Mouse (Mus musculus) forebrain, embryonic 11.5 days (tissue): Measurements from ENCODE around the gene Prkce. TPM values are rescaled to one million over a fixed set of nuclear protein-coding genes. Genes with fewer than 3 reads are reported as not detected.

ENCODE experiments used
- ATAC-seq: fragments of 200-750 bp; cut with Nextera tagmentation; replicated peaks from 2 replicates; pipeline ENCODE4 v1.8.0; 2017; ENCODE audit warnings: moderate TSS enrichment; ENCODE audit not compliant: low FRiP score
- DNase-seq: peaks from one replicate; pipeline ENCODE4 v3.0.0-alpha.2; 2017; ENCODE audit warnings: low spot score
- H3K27ac ChIP-seq: fragments of 300-500 bp; sonication (generic); 2 replicates; pipeline ENCODE4 v1.5.1; 2014; ENCODE audit warnings: low read depth, low read length
- H3K27me3 ChIP-seq: fragments of 300-500 bp; sonication (generic); 2 replicates; pipeline ENCODE4 v1.6.1; 2014; ENCODE audit warnings: mild to moderate bottlenecking, low read length, mixed read lengths; ENCODE audit not compliant: control insufficient read depth, insufficient read depth
- H3K36me3 ChIP-seq: fragments of 300-500 bp; sonication (generic); 2 replicates; pipeline ENCODE4 v1.6.1; 2014; ENCODE audit warnings: mild to moderate bottlenecking, low read length, moderate library complexity, mixed read lengths; ENCODE audit not compliant: control insufficient read depth, insufficient read depth
- H3K4me1 ChIP-seq: fragments of 300-500 bp; sonication (generic); replicated peaks from 2 replicates; pipeline ENCODE4 v1.6.1; 2014; ENCODE audit warnings: low read length, mixed read lengths; ENCODE audit not compliant: control insufficient read depth, insufficient read depth
- H3K4me2 ChIP-seq: fragments of 300-500 bp; sonication (generic); 2 replicates; pipeline ENCODE4 v1.6.1; 2014; ENCODE audit warnings: low read depth, mild to moderate bottlenecking, low read length, moderate library complexity, mixed read lengths; ENCODE audit not compliant: severe bottlenecking
- H3K4me3 ChIP-seq: fragments of 300-500 bp; sonication (generic); 2 replicates; pipeline ENCODE4 v1.5.1; 2014; ENCODE audit warnings: low read depth, low read length
- H3K9ac ChIP-seq: fragments of 300-500 bp; sonication (generic); 2 replicates; pipeline ENCODE4 v1.6.1; 2014; ENCODE audit warnings: low read length
- H3K9me3 ChIP-seq: fragments of 300-500 bp; sonication (generic); 2 replicates; pipeline ENCODE4 v1.6.1; 2016; ENCODE audit warnings: low read length, mixed read lengths; ENCODE audit not compliant: control insufficient read depth
- WGBS: fragments of 180-500 bp; shearing (Covaris S2); extraction: QIAGEN DNeasy Blood & Tissue Kit; methylation state at CpG from one replicate; pipeline ENCODE4 v1.1.7; 2014; 5-methylcytosine and 5-hydroxymethylcytosine counted together
- polyA plus RNA-seq: library from polyadenylated mRNA; unstranded; fragments of >200 nt; fragmentation: Nextera tagmentation; extraction: Ambion mirVana; gene quantifications from 2 replicates; pipeline ENCODE4 v1.2.1, GENCODE M21; 2014

Prkce gene
- polyA plus RNA-seq, 1 experiment from 2014 or later: 6.0 TPM

DNA sequence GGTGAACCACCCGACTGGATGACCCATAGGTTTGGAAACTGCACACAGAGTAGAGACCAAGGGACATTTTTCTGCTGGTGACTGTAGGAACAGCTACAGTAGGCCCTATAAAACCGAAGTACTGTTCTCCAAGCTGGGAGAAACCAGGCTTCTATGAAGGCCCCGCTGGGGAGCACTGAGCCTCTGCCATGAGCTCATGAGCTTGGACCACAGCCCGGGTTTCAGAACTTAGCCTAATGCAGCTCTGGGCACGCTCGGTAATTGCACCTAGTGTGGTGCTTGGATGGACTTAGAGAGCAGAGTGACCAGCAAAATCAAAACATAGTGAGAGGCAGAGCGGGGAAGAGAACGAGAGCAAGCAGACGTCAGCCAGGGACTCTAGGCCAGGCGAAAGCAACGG lies 134.7 kb downstream of the Prkce start:
- H3K9me3 ChIP-seq: no peaks in the 10 kb centered on the region
- no peaks in the 10 kb centered on the region for H3K36me3 ChIP-seq
- no peak overlapping the region for H3K9ac ChIP-seq
- ATAC-seq (no peak), DNase-seq (no peak)
- no peaks in the 10 kb centered on the region for H3K4me1 ChIP-seq
- no peak overlapping the region for H3K27ac ChIP-seq
- H3K4me3 ChIP-seq: no peak overlapping the region
- H3K4me2 ChIP-seq: no peak overlapping the region
- WGBS: 90% methylated on average over 11 of the region's 11 CpGs
- H3K27me3 ChIP-seq: no peaks in the 10 kb centered on the region

DNA sequence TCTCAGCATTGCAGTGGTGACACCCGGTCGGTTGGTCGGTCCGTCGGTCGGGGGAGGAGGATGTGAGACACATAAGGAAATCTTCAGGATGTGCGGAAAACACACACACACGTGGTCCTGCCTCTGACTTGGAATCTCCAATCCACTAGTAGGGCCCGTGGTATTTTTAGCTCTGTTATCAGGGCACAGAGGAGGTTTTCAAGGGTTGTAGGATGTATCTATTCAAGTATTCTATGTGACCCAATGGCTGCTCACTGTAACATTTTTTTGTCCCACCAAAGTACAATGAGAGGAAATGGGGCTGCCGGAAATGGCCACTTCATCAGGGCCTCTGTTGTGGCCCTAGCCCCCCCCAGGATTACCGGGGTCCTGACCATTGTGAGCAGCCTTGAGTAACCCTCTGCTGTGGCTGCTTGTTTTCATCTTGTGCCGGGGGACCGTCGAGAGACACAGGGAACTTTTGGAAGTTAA lies 135.3 kb downstream of the Prkce start:
- no peak overlapping the region for H3K4me3 ChIP-seq
- H3K4me1 ChIP-seq: no peaks in the 10 kb centered on the region
- H3K9me3 ChIP-seq: no peaks in the 10 kb centered on the region
- H3K27me3 ChIP-seq: no peaks in the 10 kb centered on the region
- no peak overlapping the region for H3K4me2 ChIP-seq
- H3K27ac ChIP-seq: no peak overlapping the region
- H3K36me3 ChIP-seq: no peaks in the 10 kb centered on the region
- WGBS: 94% methylated on average over 14 of the region's 14 CpGs
- ATAC-seq (no peak), DNase-seq (no peak)
- H3K9ac ChIP-seq: no peak overlapping the region

DNA sequence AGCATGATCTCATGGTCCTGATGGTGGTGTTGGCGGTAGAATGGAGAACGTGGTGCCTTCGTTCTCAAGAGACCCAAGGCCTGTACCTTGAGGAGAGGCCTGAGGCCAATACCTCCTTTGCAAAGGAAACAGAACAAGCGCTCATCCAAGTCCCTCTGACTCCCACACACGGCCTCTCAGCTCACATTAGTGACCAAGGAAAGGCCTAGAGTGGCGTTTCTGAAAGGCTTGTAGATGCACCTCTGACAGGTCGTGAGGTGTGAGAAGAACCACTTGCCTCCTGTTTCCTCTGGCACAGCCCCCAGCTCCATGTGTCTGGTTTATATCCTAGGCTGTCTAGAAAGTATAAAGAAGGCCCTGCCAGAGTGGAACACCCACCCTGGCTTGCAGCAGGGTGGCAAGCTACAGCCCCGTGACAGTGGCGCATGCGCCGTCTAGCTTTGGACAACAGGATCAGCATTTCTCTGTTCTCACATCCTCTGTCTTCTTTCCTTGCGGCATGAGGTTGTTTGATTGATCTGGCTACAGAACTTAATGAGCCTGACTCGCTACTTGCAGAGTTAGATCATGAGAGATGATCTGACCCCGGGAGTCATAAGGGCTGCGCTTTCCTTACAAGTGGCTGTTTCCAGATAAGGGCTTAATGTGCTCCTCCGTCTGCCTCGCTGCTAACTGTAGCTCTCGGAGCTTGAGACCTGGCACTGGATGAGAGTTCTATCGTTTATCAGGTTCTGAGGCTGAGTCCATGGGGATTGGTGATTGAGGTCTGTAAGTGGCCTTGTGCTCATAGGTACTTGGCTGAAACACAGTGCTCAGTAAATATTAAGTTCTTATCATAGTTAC lies 136.0 kb downstream of the Prkce start:
- H3K27ac ChIP-seq: no peak overlapping the region

DNA sequence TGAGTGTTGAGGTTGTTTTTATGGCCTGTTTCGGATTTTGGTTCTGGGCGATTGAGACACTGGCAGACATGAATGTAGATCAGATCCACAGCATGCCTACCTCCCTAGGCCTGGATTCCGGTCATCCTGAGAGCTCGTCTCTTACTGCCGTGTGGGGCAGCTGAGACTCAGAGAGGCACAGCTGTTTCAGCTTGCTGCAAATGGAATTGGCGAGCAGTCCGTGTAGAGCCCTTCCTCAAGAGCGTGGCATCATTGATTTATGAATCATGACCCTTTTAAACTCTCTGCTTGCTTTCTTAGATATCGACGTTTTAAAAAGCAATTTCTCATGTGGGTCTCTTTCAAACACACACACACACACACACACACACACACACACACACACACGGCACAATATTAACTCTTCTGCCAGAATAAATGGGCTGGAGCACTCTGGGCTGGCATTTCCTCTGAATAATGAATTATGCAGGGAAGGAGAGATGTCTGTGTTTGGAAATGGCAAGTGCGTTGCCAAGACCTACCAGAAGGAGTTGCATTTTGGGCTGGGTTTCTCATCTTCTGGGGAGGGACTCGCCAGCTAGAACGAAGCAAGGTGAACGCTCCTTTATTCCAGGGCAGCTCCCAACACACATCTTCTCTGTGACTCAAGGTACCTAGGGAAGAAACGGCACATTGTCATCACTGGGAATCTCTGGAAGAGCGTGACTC lies 137.5 kb downstream of the Prkce start:
- no peak overlapping the region for H3K27ac ChIP-seq
- 89% methylated on average over 17 of the region's 17 CpGs for WGBS
- no peaks in the 10 kb centered on the region for H3K4me1 ChIP-seq
- H3K36me3 ChIP-seq: no peaks in the 10 kb centered on the region
- DNase-seq: no peak
- ATAC-seq: no peak
- no peaks in the 10 kb centered on the region for H3K9me3 ChIP-seq
- H3K4me3 ChIP-seq: no peak overlapping the region
- H3K4me2 ChIP-seq: no peak overlapping the region
- H3K27me3 ChIP-seq: no peaks in the 10 kb centered on the region
- no peak overlapping the region for H3K9ac ChIP-seq

More for the DNA sequence above, 136.0 kb downstream of the Prkce start:
- WGBS: 90% methylated on average over 19 of the region's 19 CpGs
- Histone ChIP-seq H3K36me3 (no peaks in the 10 kb centered on the region), H3K4me3 (no peak overlapping the region), H3K4me1 (no peaks in the 10 kb centered on the region), H3K4me2 (no peak overlapping the region), H3K9me3 (no peaks in the 10 kb centered on the region), H3K9ac (no peak overlapping the region), H3K27me3 (no peaks in the 10 kb centered on the region)
- DNase-seq (no peak), ATAC-seq (no peak)

DNA sequence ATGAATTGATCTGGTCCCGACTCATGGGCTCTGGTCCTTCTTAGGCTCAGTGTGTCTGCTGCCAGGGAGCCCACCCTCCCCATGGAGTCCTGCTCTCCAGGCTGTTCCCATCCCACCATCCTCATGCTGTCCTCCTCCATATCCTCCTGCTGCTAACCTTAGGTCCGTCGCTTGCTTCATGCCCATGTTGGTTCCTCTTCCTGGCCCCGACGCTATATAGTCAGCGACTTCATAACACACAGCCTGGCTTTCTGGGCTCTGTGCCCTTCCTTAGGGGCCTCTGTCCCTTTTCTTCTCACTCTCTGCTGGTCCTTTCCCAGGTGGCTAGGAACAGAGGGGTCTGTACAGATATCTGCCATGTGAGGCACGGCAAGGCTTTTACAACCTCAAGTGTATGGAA lies 138.6 kb downstream of the Prkce start:
- Histone ChIP-seq H3K9me3 (no peaks in the 10 kb centered on the region), H3K9ac (no peak overlapping the region), H3K4me3 (no peak overlapping the region), H3K4me1 (no peaks in the 10 kb centered on the region), H3K4me2 (no peak overlapping the region), H3K27ac (no peak overlapping the region), H3K27me3 (no peaks in the 10 kb centered on the region), H3K36me3 (no peaks in the 10 kb centered on the region)
- WGBS: 91% methylated on average over 7 of the region's 7 CpGs
- no peak for DNase-seq
- ATAC-seq: no peak

DNA sequence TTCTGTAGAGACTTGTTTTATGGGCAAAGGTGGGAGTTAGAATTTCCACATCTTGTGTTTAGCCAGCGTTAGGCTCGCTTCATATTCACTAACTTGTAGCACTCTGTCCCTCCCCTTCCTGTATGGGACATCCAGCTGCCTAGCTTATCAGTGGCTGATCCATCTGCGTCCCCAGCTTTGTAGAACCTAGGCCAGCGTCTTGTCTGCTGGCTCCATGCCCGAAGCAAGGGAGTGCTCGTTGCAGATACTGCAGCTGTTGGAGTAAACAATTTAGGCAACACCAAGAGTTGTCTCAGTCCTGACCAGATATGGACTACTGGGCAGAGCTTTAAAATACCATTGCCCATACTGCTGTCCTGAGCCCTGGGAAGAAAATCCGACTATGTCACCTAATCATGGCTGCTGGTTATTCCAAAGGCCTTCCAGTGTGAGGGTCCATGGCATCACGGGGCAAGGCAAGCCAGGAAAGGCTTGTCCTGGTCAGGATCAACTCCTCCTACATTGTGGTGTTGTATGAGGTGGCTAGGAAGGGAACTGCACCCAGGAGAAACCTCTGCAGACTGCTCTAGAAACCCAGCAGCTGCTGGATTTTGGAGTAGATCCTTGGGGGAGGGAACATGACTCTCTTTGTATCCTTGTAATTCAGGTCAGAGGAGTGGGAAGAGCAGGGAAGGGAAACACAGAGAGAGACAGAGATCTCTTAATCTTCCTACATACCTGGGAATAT lies 146.0 kb downstream of the Prkce start:
- Histone ChIP-seq H3K4me3 (no peak overlapping the region), H3K36me3 (no peaks in the 10 kb centered on the region), H3K27ac (no peak overlapping the region), H3K4me2 (no peak overlapping the region), H3K9ac (no peak overlapping the region), H3K27me3 (no peaks in the 10 kb centered on the region), H3K4me1 (no peaks in the 10 kb centered on the region), H3K9me3 (no peaks in the 10 kb centered on the region)
- DNase-seq (no peak), ATAC-seq (no peak)
- WGBS: 89% methylated on average over 8 of the region's 8 CpGs

DNA sequence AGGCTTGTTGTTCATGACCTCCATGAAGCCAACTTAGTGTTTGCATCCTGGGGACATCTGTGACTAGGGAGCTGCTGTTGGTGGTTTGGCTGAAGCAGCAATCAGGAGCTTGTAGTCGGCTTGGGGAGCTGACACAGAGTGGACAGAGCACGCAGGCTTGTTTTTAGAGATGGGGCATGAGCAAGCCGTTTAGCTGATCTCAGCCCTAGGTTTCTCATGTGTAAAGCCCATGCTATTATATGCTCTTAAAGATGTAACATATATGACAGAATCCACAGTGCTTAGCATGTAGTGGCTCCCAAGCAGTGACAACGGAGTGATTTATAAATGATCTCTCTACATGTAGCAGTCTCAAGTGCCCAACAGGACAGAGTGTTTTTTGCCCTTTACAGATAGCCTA lies 148.3 kb downstream of the Prkce start:
- Histone ChIP-seq H3K4me3 (no peak overlapping the region), H3K36me3 (no peaks in the 10 kb centered on the region), H3K9me3 (no peaks in the 10 kb centered on the region), H3K9ac (no peak overlapping the region), H3K27ac (no peak overlapping the region), H3K27me3 (no peaks in the 10 kb centered on the region), H3K4me2 (no peak overlapping the region), H3K4me1 (no peaks in the 10 kb centered on the region)
- DNase-seq: no peak
- ATAC-seq: no peak
- WGBS: 95% methylated on average over 4 of the region's 4 CpGs

DNA sequence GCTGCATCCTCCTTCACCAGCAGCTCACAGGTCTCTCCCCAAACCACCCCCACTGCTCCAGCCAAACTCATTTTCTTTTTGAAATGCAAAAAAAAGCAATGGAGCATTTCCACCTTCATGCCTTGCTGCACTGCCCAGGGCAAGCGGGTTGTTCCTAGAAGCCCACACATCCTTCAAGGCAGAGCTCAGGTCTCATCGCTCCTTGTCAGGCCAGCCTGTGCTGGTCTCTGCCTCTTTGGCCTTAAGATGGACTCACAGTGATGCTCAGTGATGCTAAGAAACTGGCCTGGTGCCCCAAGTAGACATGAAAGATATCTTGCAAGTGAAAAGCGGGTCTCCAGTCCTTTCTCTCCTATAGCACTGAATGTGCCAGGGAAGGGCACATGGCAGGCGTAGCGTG lies 149.2 kb downstream of the Prkce start:
- no peak overlapping the region for H3K9ac ChIP-seq
- no peaks in the 10 kb centered on the region for H3K27me3 ChIP-seq
- no peaks in the 10 kb centered on the region for H3K9me3 ChIP-seq
- no peak overlapping the region for H3K27ac ChIP-seq
- no peak overlapping the region for H3K4me2 ChIP-seq
- WGBS: 95% methylated on average over 5 of the region's 5 CpGs
- DNase-seq: no peak
- no peak for ATAC-seq
- H3K36me3 ChIP-seq: no peaks in the 10 kb centered on the region
- no peaks in the 10 kb centered on the region for H3K4me1 ChIP-seq
- H3K4me3 ChIP-seq: no peak overlapping the region
